Mouse (Mus musculus) liver, embryonic 14.5 days (tissue): Measurements from ENCODE around the gene Pdcd1lg2.

Source experiments
- CTCF ChIP-seq: IDR thresholded peaks from 2 replicates; pipeline ENCODE4 v1.5.1; 2016; ENCODE audit warnings: antibody characterized with exemption, low read depth, control low read depth
- EP300 ChIP-seq: IDR thresholded peaks from 2 replicates; pipeline ENCODE4 v1.6.1; 2016; ENCODE audit warnings: antibody characterized with exemption, low read depth

DNA sequence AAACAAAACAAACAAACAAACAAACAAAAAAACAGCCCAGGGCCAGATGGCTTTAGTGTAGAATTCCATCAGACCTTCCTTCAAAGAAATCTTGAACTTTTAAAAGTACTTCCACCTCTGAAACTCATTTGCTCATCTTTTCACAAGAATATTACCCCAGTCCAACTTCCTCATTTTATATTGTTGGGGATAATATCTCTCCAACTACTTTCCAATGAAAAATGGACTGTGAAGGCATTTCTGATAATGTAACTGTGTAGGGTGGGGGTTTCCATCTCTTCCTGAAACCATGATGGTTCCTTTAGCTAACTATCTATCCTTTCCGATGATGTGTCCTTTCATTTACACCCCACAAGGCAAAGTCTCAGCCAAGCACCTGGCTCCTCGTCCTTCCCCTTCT lies 31.8 kb downstream of the Pdcd1lg2 start:
- TF ChIP-seq CTCF: no peak
- no peak for TF ChIP-seq EP300
